Mouse (Mus musculus) spleen, adult 2 months (tissue): ENCODE data around the gene Serpinb6a. TPM values are rescaled to one million over a fixed set of nuclear protein-coding genes. Genes with fewer than 3 reads are reported as not detected.

Experiments used
- DNase-seq, 2 experiments: peaks; one replicate each; pipeline versions ENCODE4 v3.0.0 to v3.0.0-alpha.2; 2012 to 2021; ENCODE audit warnings: low spot score in 2 of 2, low read depth in 1 of 2
- H3K27ac ChIP-seq: fragments of 200-500 bp; 2 replicates; pipeline ENCODE4 v1.5.1; 2012; ENCODE audit warnings: low read length, inconsistent platforms; ENCODE audit not compliant: insufficient read depth
- H3K27me3 ChIP-seq: fragments of 200-500 bp; 2 replicates; pipeline ENCODE4 v1.6.1; 2012; ENCODE audit warnings: mild to moderate bottlenecking, moderate library complexity, low read length, inconsistent platforms; ENCODE audit not compliant: control insufficient read depth, insufficient read depth
- H3K36me3 ChIP-seq: fragments of 200-500 bp; 2 replicates; pipeline ENCODE4 v1.6.1; 2012; ENCODE audit warnings: mild to moderate bottlenecking, low read length, inconsistent platforms; ENCODE audit not compliant: control insufficient read depth, insufficient read depth
- H3K4me1 ChIP-seq: fragments of 200-500 bp; 2 replicates; pipeline ENCODE4 v1.6.1; 2011; ENCODE audit warnings: inconsistent platforms; ENCODE audit not compliant: control insufficient read depth, insufficient read depth, insufficient read length
- H3K4me3 ChIP-seq: fragments of 200-500 bp; 2 replicates; pipeline ENCODE4 v1.5.1; 2011; ENCODE audit warnings: mild to moderate bottlenecking, inconsistent platforms; ENCODE audit not compliant: insufficient read depth, insufficient read length; ENCODE audit errors: extremely low read depth
- CTCF ChIP-seq: fragments of 200-500 bp; IDR thresholded peaks from 2 replicates; pipeline ENCODE4 v1.5.1; 2011; ENCODE audit warnings: mild to moderate bottlenecking, inconsistent platforms; ENCODE audit not compliant: insufficient read depth, insufficient read length, insufficient replicate concordance; ENCODE audit errors: extremely low read depth
- POLR2A ChIP-seq: fragments of 200-500 bp; IDR thresholded peaks from 2 replicates; pipeline ENCODE4 v1.6.1; 2011; ENCODE audit warnings: low read depth, low read length, inconsistent platforms
- WGBS: fragments of 180-500 bp; shearing (Covaris S2); methylation state at CpG from one replicate; pipeline ENCODE4 v1.1.7; 2018; 5-methylcytosine and 5-hydroxymethylcytosine counted together
- polyA plus RNA-seq: library from polyadenylated mRNA; depleted of rRNA; stranded (reverse); fragments of >200 nt; gene quantifications from 2 replicates; pipeline ENCODE4 v1.2.3, GENCODE M21; 2012

Gene Serpinb6a
- polyA plus RNA-seq, 1 experiment: 36.3 TPM

DNA sequence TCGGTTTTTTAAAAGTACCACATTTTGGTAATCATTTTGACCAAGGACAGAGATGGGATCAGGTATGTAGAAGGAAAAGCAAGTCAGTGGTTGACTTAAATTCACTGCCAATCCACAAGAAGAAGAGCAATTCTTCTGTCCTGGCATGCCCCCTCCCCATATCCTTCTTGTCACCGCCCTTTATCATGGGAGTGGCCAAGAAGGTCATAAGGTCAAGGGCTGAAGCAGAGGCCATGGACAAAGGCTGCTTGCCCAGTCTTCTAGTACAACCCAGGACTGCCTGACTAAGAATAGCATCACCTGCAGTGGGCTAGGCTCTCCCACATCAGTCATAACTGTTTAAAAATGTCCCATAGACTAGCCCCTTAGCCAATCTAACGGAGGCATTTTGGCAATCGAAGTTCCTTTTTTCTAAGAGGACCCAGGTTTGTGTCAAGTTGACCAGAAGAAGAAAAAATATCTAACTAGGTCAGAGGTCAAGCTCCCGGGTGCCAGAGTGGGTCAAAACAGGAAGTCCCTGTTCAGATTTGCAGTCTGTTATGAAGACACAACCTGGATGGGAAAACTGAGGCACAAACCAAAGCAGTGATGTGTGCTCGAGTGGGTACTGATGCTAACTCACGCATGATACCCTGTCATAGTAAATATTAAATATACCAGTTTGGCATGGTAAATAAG is 41.3 kb upstream of the Serpinb6a start:
- H3K4me3 ChIP-seq: no peak overlapping the region
- H3K36me3 ChIP-seq: no peaks in the 10 kb centered on the region
- 62% methylated on average over 7 of the region's 7 CpGs for WGBS
- no peaks in the 10 kb centered on the region for H3K4me1 ChIP-seq
- no peak overlapping the region for H3K27ac ChIP-seq
- no peak for DNase-seq
- no peaks in the 10 kb centered on the region for H3K27me3 ChIP-seq
- TF ChIP-seq POLR2A (no peak), CTCF (no peak)

- no peak for TF ChIP-seq POLR2A
- H3K4me1 ChIP-seq: peaks cover 4% of the 10 kb centered on the region; the same call in 1 of the 2 replicates
- H3K36me3 ChIP-seq: no peaks in the 10 kb centered on the region
- H3K27ac ChIP-seq: no peak overlapping the region
- H3K27me3 ChIP-seq: no peaks in the 10 kb centered on the region
- no peak overlapping the region for H3K4me3 ChIP-seq
- WGBS: 87% methylated on average over 3 of the region's 3 CpGs
- no peak for DNase-seq
These were observed 37.5 kb upstream of the Serpinb6a start for GRCm38 (mm10) chr13:34040091-34040490.

DNA sequence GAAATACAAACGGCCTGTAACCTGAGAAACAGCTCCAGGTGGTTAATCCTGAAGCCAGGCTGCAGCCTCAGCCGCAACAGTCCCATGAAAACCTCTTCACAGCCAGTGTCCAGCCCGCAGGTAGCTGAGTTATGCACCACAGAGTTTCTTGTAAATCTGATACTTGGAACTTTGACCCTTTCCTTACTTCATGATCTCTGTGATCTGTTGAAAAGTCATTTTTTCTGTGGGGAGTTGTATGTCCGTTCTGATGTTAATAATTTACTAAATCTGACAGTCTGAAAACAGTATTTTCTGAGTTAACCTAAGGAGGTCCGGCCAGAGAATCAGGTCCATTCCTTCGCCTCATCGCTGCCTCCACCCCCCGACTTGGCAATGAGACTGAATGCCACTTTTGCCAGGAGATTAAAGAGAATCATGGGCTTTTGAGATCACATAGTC is 36.3 kb upstream of the Serpinb6a start:
- Histone ChIP-seq H3K27ac (no peak overlapping the region), H3K36me3 (no peaks in the 10 kb centered on the region), H3K4me1 (peaks cover 4% of the 10 kb centered on the region; the same call in 1 of the 2 replicates), H3K4me3 (no peak overlapping the region), H3K27me3 (no peaks in the 10 kb centered on the region)
- 92% methylated on average over 8 of the region's 8 CpGs for WGBS
- TF ChIP-seq CTCF: no peak
- DNase-seq: no peak

DNA sequence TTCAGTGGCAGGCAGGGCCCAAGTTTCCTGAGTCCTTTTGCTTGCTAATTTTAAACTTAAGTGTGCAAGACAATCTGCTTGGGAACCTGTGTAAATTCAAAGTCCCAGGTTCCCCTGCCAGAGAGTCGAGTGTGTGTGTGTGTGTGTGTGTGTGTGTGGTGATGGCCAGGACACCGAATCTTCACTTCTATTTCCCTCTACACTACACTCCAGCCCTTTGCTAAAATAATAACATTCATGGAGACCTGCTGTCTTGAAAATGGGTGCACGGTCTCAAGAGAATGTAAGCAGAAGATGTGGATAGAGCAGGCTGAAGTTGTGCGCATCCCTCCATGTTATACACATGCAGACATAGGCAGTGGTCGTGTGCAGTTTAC is 35.5 kb upstream of the Serpinb6a start:
- DNase-seq: no peak
- Histone ChIP-seq H3K36me3 (peaks cover 3% of the 10 kb centered on the region), H3K4me3 (peak overlapping the region; percentile 63), H3K4me1 (peaks cover 4% of the 10 kb centered on the region; the same call in 1 of the 2 replicates), H3K27me3 (no peaks in the 10 kb centered on the region), H3K27ac (no peak overlapping the region)
- 48% methylated on average over 5 of the region's 5 CpGs for WGBS
- no peak for TF ChIP-seq CTCF
- TF ChIP-seq POLR2A: no peak

GRCm38 (mm10) chr13:34037172-34038055 is 34.8 kb upstream of the Serpinb6a start, which contains the start of gene Bphl:
Bphl (plus strand) TSS chr13:34037597.
- 2% methylated on average over 37 of the region's 37 CpGs for WGBS
- Histone ChIP-seq H3K27ac (no peak within 1 kb of the TSS), H3K36me3 (peaks cover 8% of the 10 kb centered on the region), H3K27me3 (no peaks in the 10 kb centered on the region), H3K4me3 (peak within 1 kb of the TSS; percentile 63), H3K4me1 (peaks cover 4% of the 10 kb centered on the region; the same call in 1 of the 2 replicates)
- DNase-seq: peak; percentile 78 to 87
- peak; percentile 37; the same call in 1 of the 2 replicates for TF ChIP-seq POLR2A
- TF ChIP-seq CTCF: no peak

- Histone ChIP-seq H3K4me3 (no peak overlapping the region), H3K27ac (no peak overlapping the region), H3K36me3 (peaks cover 9% of the 10 kb centered on the region), H3K4me1 (peaks cover 4% of the 10 kb centered on the region; the same call in 1 of the 2 replicates), H3K27me3 (no peaks in the 10 kb centered on the region)
- TF ChIP-seq POLR2A: no peak
- no peak for TF ChIP-seq CTCF
- 88% methylated on average over 5 of the region's 5 CpGs for WGBS
- no peak for DNase-seq
These were observed 34.1 kb upstream of the Serpinb6a start for GRCm38 (mm10) chr13:34036726-34037125.

DNA sequence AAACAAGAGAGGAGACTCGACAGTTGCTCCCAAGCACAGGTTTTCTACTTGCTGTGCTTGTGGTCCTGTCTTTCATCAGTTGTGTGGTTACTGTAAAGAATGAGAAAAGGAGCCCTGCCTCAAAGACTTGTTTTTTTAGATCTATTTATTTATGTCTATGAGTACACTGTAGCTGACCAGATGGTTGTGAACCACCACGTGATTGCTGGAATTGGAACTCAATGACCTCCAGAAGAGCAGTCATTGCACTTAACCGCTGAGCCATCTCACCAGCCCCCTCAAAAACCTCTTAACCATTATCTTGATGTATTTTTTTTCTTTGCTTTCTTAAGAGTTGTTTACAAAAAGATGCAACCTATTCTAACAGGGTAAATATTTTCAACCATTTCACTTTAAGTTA is 32.8 kb upstream of the Serpinb6a start:
- Histone ChIP-seq H3K36me3 (peaks cover 13% of the 10 kb centered on the region), H3K27ac (no peak overlapping the region), H3K4me3 (no peak overlapping the region), H3K4me1 (peaks cover 4% of the 10 kb centered on the region; the same call in 1 of the 2 replicates), H3K27me3 (no peaks in the 10 kb centered on the region)
- no peak for DNase-seq
- WGBS: 93% methylated on average over 3 of the region's 3 CpGs
- TF ChIP-seq POLR2A (no peak), CTCF (no peak)
